Mouse (Mus musculus): Measurements from ENCODE around the gene Fam217b. TPM values are rescaled to one million over a fixed set of nuclear protein-coding genes. Genes with fewer than 3 reads are reported as not detected.

The Fam217b gene
- polyA plus RNA-seq, 1 experiment from 2014 or later, result 3.5 TPM

GRCm38 (mm10) chr2:178413081-178413480 is 1.2 kb upstream of the Fam217b start:
- TF ChIP-seq EP300 (IDR thresholded peaks at IDR 0.05) (no peak), CTCF (IDR thresholded peaks at IDR 0.05) (no peak)
- Histone ChIP-seq H3K27ac (ENCODE audit: low read length) (no peak overlapping the region), H3K4me3 (ENCODE audit: low read depth, low read length) (peak overlapping the region; percentile 67), H3K36me3 (ENCODE audit: insufficient read depth, low read length) (no peaks in the 10 kb centered on the region), H3K4me1 (ENCODE audit: insufficient read depth, low read depth, low read length) (peaks cover 7% of the 10 kb centered on the region), H3K9ac (replicated peaks; ENCODE audit: low read depth) (no peak overlapping the region), H3K9me3 (ENCODE audit: low read length) (no peaks in the 10 kb centered on the region), H3K4me2 (replicated peaks; ENCODE audit: low read depth, low read length) (peak overlapping the region; percentile 95), H3K27me3 (replicated peaks; ENCODE audit: insufficient read depth, low read length) (0 out of 2 replicates have a peak, but pooled peaks cover 2% of the 10 kb centered on the region)
- no peak for DNase-seq (ENCODE audit: low spot score)
- 51% methylated on average over 13 of the region's 13 CpGs for WGBS
- ATAC-seq, result no peak

GRCm38 (mm10) chr2:178413481-178414260 is 653 bp upstream of the Fam217b start:
- peak overlapping the region; percentile 67 for H3K4me3 ChIP-seq (ENCODE audit: low read depth, low read length)
- H3K27ac ChIP-seq (ENCODE audit: low read length), result peak overlapping the region; percentile 38; the same call in 1 of the 2 replicates
- peak overlapping the region; percentile 95 for H3K4me2 ChIP-seq (replicated peaks; ENCODE audit: low read depth, low read length)
- no peaks in the 10 kb centered on the region for H3K36me3 ChIP-seq (ENCODE audit: insufficient read depth, low read length)
- 0 out of 2 replicates have a peak, but pooled peaks cover 2% of the 10 kb centered on the region for H3K27me3 ChIP-seq (replicated peaks; ENCODE audit: insufficient read depth, low read length)
- H3K9ac ChIP-seq (replicated peaks; ENCODE audit: low read depth), result peak overlapping the region; percentile 16
- no peaks in the 10 kb centered on the region for H3K9me3 ChIP-seq (ENCODE audit: low read length)
- 16% methylated on average over 63 of the region's 75 CpGs for WGBS
- H3K4me1 ChIP-seq (ENCODE audit: insufficient read depth, low read depth, low read length), result peaks cover 7% of the 10 kb centered on the region
- TF ChIP-seq CTCF (IDR thresholded peaks at IDR 0.05) (no peak), EP300 (IDR thresholded peaks at IDR 0.05) (no peak)
- DNase-seq (ENCODE audit: low spot score), result no peak
- ATAC-seq, result no peak

- Histone ChIP-seq H3K36me3 (ENCODE audit: insufficient read depth, low read length) (no peaks in the 10 kb centered on the region), H3K27me3 (replicated peaks; ENCODE audit: insufficient read depth, low read length) (0 out of 2 replicates have a peak, but pooled peaks cover 2% of the 10 kb centered on the region), H3K27ac (ENCODE audit: low read length) (no peak overlapping the region), H3K9ac (replicated peaks; ENCODE audit: low read depth) (no peak overlapping the region), H3K4me2 (replicated peaks; ENCODE audit: low read depth, low read length) (peak overlapping the region; percentile 95), H3K9me3 (ENCODE audit: low read length) (no peaks in the 10 kb centered on the region), H3K4me3 (ENCODE audit: low read depth, low read length) (peak overlapping the region; percentile 67), H3K4me1 (ENCODE audit: insufficient read depth, low read depth, low read length) (peaks cover 7% of the 10 kb centered on the region)
- ATAC-seq (no peak), DNase-seq (ENCODE audit: low spot score) (no peak)
- 27% methylated on average over 3 of the region's 3 CpGs for WGBS
- TF ChIP-seq CTCF (IDR thresholded peaks at IDR 0.05), result no peak
- no peak for TF ChIP-seq EP300 (IDR thresholded peaks at IDR 0.05)
Measured at GRCm38 (mm10) chr2:178415150-178415448, 775 bp downstream of the Fam217b start.

- 0 out of 2 replicates have a peak, but pooled peaks cover 2% of the 10 kb centered on the region for H3K27me3 ChIP-seq (replicated peaks; ENCODE audit: insufficient read depth, low read length)
- no peak overlapping the region for H3K4me3 ChIP-seq (ENCODE audit: low read depth, low read length)
- DNase-seq (ENCODE audit: low spot score) (peak; percentile 81), ATAC-seq (peak; percentile 30; the same call in 1 of the 2 replicates)
- no peak overlapping the region for H3K27ac ChIP-seq (ENCODE audit: low read length)
- 49% methylated on average over 13 of the region's 13 CpGs for WGBS
- no peak overlapping the region for H3K4me2 ChIP-seq (replicated peaks; ENCODE audit: low read depth, low read length)
- no peaks in the 10 kb centered on the region for H3K36me3 ChIP-seq (ENCODE audit: insufficient read depth, low read length)
- no peak overlapping the region for H3K9ac ChIP-seq (replicated peaks; ENCODE audit: low read depth)
- TF ChIP-seq EP300 (IDR thresholded peaks at IDR 0.05), result no peak
- TF ChIP-seq CTCF (IDR thresholded peaks at IDR 0.05), result no peak
- H3K9me3 ChIP-seq (ENCODE audit: low read length), result no peaks in the 10 kb centered on the region
- peaks cover 7% of the 10 kb centered on the region for H3K4me1 ChIP-seq (ENCODE audit: insufficient read depth, low read depth, low read length)
Measured at GRCm38 (mm10) chr2:178416427-178416826, 2.1 kb downstream of the Fam217b start.

- WGBS, result 71% methylated on average over 4 of the region's 4 CpGs
- no peak for DNase-seq (ENCODE audit: low spot score)
Measured at GRCm38 (mm10) chr2:178416970-178417369, 2.6 kb downstream of the Fam217b start.

GRCm38 (mm10) chr2:178420576-178420975 is 6.3 kb downstream of the Fam217b start:
- no peaks in the 10 kb centered on the region for H3K36me3 ChIP-seq (ENCODE audit: insufficient read depth, low read length)
- no peaks in the 10 kb centered on the region for H3K27me3 ChIP-seq (replicated peaks; ENCODE audit: insufficient read depth, low read length)
- H3K9ac ChIP-seq (replicated peaks; ENCODE audit: low read depth), result no peak overlapping the region
- no peak overlapping the region for H3K4me3 ChIP-seq (ENCODE audit: low read depth, low read length)
- no peak overlapping the region for H3K4me2 ChIP-seq (replicated peaks; ENCODE audit: low read depth, low read length)
- DNase-seq (ENCODE audit: low spot score), result no peak
- 89% methylated on average over 9 of the region's 9 CpGs for WGBS
- no peaks in the 10 kb centered on the region for H3K4me1 ChIP-seq (ENCODE audit: insufficient read depth, low read depth, low read length)
- no peak overlapping the region for H3K27ac ChIP-seq (ENCODE audit: low read length)
- H3K9me3 ChIP-seq (ENCODE audit: low read length), result no peaks in the 10 kb centered on the region
- ATAC-seq, result no peak
- no peak for TF ChIP-seq EP300 (IDR thresholded peaks at IDR 0.05)
- no peak for TF ChIP-seq CTCF (IDR thresholded peaks at IDR 0.05)

More at GRCm38 (mm10) chr2:178416970-178417369, 2.6 kb downstream of the Fam217b start:
- Histone ChIP-seq H3K4me2 (replicated peaks; ENCODE audit: low read depth, low read length) (no peak overlapping the region), H3K4me1 (ENCODE audit: insufficient read depth, low read depth, low read length) (peaks cover 7% of the 10 kb centered on the region), H3K27ac (ENCODE audit: low read length) (no peak overlapping the region), H3K9ac (replicated peaks; ENCODE audit: low read depth) (no peak overlapping the region), H3K36me3 (ENCODE audit: insufficient read depth, low read length) (no peaks in the 10 kb centered on the region), H3K27me3 (replicated peaks; ENCODE audit: insufficient read depth, low read length) (no peaks in the 10 kb centered on the region), H3K4me3 (ENCODE audit: low read depth, low read length) (no peak overlapping the region), H3K9me3 (ENCODE audit: low read length) (no peaks in the 10 kb centered on the region)
- no peak for ATAC-seq
- no peak for TF ChIP-seq CTCF (IDR thresholded peaks at IDR 0.05)
- TF ChIP-seq EP300 (IDR thresholded peaks at IDR 0.05), result no peak
